Mouse (Mus musculus) left cerebral cortex, adult 9 months (tissue): ENCODE measurements around the gene Piwil1.

Experiments
- DNase-seq, 2 experiments: peaks; one replicate each; pipeline ENCODE4 v3.0.0; 2022; ENCODE audit warnings: low spot score in 2 of 2

Piwil1 gene

DNA sequence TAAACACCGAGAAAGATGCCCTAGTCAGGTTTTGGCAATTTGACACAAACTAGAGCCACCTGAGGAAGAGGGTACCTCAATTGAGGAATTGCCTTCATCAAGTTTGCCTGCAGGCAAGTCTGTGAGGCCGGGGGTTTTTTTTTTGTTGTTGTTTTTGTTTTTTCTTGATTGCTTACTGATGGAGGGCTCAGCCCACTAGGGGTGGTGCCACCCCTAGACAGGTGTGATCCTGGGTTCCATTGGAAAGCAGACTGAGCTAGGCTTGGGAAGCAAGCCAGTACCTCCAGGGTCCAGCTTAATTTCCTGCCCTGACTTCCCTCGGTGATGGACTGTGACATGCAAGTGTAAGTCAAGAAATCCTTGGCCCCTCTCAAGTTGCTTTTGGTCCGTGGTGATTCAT, at the start of gene Piwil1:
TSS of gene Piwil1 (plus strand) at position 301 of the 400 bp plus-strand sequence.
- DNase-seq, result no peak

DNA sequence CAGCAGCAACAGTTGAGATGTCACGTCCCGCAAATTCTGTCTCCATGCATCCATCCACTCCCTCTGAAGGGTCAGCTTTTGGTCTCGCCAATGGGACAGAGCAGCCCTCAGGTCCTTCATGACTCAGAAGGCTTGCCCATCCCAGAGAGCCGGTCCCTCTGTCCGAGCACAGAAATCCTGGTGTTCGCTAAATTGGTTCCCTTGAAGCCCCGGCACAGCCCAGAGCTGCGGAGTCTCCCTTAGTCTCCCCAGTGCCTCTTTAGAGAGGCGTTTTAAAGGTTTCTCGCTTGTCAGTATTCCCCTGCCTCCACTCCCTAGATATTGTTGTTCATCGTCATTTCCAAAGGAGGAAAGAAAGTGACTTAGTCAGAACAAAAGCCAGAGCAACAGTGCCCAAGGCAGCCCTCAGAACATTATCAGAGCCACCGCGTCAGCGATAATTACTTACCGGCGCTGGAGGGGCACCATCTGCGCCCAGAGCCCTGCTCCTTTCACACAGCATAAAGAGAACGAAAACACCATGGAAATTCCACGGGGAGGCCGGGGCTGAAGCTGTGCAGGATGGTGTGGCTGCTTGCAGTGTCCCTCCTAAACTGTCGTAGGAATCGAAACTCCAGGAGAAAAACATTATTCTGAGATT, 45.7 kb upstream of the Piwil1 start:
- DNase-seq, result no peak

DNA sequence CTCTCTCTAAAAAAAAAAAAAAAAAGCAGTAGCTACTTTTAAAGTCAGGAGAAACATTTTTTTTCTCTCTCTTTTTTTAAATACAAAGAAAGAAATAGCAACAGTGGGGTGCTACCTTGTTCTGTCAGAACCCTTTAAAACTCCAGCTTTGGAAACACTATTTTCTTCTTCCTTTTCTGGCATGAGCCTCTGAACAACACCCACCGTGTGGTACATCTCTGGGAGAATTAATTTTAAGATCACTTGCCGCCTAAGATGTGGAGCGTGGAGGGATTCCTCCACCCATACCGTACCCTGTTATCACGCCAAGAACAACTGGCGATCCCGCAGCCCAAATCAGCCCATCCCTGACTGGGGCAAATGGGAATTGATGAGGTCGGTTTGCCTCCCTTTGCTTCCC, 42.2 kb upstream of the Piwil1 start:
- peak; percentile 16 to 28 for DNase-seq

DNA sequence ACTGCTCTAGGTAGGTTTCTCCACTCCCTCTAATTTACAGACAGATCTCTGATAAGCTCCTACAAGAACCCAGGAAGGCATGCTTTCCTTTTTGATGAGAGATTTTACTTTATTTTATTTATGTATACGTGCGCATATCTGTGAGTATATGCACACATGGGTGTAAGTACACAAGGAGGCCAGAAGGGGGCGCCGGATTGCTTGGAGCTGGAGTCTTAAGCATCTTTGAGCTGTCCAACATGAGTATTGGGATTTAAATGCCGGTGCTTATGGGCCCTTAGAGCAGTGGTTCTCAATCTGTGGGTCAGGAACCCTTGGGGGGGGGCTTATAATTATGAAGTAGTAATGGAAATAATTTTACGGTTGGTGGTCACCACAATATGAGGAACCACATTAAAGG, 39.4 kb upstream of the Piwil1 start:
- no peak for DNase-seq

DNA sequence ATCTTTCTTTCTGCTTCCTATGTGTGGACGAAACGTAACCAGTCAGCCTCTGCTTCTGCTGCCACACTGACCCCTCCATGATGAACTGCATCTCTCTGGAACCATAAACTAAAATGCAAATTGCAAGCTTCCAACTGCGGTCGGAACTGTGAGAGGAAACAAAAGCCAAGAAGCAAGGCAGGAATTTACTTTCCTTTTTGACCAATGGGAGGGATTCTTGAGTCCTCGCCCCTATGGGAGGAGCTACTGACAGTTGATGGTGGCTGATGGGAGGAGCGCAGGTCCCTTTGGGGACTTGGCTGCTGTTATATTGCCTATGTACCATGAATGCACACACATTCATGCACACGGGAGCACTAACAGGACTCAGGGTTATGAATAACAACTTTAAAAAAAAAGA, 38.3 kb upstream of the Piwil1 start:
- no peak for DNase-seq

DNA sequence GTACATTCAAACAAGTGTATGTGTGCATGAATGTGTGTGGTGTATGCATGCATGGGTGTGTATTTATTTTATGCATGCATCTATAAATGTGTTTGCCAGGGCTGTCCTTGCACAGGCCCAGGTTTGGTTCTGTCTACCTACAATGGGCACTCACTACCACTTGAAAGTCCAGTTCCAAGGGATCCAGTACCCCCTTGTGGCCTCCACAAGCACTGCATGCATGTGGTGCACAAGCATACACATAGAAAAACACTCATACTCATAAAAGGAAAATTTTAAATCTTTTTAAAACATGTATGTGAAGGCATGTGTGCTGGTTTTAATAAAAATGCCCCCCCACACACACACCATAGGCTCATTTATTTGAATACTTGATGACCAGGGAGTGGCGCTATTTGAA, 37.3 kb upstream of the Piwil1 start:
- DNase-seq, result no peak

DNA sequence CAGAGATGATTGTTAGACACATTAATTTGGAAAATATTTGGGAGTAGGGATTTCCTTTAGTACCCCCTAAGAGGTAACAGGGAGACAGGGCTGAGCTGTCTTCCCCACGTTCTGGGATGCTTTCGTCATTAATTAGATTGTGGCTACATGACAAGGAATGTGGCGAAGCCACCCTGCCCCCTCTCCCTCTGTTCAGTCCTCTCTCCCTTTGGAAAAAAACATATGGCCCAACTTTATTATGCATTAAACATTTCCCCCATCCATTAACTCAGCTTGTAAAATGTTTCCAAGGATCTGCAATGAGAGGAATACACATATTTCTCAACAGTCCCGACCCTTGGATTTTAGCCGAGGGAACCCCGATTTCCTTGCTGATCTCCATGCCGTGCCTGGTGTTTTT, 35.0 kb upstream of the Piwil1 start:
- no peak for DNase-seq

DNA sequence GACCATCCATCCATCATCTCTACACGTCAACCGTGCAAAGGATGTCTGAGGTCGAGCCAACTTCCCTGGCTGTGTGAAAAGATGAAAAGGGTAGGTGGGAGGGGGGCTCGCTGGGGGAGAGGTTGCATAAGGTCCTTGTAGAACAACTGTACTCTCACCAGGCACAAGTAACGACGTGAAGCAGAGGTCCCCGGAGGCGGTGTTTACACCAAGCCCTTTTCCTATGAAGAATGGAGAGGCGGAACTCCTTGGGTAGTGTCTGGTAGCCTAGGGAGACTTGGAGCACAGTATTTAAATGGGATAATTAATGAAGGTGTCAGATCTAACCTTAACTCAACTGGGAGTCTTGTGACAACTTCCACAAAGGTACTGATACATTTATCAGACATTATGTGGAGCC, 28.2 kb upstream of the Piwil1 start:
- DNase-seq, result no peak

DNA sequence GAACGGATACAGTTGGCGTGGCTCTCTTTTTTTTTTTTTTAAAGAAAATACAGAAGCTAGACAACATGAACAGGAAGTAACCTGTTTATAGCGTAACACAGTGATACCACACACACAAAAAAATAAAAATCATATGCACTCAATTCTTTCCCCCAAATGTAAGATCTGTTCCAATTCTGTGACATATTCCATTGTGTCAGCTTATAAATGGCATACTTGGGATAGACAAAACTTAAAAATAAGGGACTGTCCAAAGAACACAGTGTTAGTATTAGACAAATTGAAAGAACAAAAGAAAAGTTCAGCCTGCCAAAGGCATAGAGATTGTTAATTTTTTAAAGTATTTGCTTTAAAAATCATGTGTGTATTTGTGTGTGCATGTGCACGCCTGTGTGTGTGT, 25.0 kb upstream of the Piwil1 start:
- no peak for DNase-seq

DNA sequence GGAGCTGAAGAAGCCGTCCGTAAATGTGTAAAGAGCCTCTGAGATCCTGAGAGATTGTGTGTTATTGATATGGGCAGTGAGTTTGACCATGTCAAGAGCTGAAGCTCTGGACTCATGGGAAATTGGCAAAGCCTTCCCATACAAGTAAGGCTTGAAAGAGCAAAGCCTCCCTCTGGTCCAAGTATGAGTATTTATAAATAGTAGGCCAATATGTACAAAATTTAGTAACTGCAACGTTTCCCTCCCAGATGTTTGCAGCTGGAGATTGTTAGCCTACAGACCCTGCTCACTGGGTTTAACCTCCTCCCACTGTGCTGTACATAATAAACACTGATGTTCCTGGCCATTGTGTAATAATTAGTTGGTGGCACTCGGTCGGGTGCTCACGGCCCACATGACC, 24.5 kb upstream of the Piwil1 start:
- no peak for DNase-seq

DNA sequence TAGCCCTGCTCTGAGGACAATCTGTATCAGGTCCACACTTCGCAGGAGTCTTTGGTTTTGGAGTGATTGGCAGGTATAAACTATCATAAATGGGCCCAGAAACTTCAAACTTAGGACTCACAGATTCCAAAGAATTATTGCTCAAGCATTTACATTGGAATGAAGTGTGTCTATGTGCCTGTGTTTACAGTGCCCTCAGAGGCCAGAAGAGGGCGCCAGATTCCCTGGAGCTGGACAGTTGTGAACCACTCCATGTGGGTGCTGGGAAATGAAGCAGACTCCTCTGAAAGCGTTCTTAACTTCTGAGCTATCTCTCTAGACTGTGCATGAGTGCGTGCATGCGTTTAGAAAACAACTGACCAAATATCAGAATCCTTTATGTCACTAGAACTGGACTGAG, 20.9 kb upstream of the Piwil1 start:
- no peak for DNase-seq

DNA sequence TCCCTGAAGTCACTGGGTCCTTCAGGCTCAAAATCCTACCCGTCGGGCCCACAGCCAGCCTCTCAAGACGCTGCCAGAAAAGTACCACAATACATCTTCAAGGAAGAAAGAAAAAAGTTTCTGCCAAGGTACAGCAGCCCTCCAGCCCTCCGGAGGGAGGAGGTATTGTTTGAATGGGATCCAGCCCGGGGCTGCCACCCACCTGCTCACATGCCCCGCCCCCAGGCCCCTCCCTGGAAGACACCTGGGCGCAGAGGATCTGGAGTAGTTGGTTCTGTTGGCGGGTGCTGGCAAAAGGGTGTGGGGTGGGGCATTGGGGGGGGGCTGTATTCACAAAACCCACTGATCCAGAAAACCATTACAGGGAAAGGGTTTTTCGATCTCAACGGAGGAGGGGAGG, 18.1 kb upstream of the Piwil1 start:
- DNase-seq, result no peak

DNA sequence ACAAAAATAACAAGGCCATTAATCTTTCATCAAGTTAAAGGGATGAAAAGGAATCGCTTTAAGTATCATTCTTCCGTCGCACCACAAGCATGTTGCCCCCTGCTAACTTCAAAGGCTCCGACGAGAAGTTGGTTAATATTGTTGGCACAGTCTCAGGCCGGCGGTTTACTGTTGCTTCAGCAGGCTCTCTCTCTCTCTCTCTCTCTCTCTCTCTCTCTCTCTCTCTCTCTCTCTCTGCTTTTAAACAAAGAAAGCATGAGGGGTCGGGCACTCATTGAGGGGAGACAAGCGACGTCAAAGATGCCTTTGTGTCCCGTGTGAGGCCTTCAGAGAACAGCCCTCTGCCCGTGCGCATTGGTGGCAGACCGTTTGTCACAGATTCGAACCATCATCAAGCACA, 17.7 kb upstream of the Piwil1 start:
- no peak for DNase-seq

DNA sequence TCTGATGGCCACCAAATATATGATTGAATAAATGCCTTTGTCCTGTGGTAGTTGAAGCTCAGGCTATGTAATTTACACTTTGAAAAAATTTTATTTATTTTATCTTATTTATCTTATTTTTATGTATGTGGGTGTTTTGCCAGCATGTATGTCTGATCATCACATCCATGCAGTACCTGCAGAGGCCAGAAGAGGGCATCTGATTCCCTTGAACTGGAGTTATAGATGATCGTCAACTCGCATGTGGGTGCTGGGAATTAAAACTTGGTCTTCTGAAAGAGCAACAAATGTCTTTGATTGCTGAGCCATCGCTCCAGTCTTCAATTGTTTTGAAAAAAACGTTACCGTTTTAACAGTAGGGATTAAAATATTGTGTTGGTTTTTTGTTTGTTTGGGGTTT, 15.2 kb upstream of the Piwil1 start:
- no peak for DNase-seq

DNA sequence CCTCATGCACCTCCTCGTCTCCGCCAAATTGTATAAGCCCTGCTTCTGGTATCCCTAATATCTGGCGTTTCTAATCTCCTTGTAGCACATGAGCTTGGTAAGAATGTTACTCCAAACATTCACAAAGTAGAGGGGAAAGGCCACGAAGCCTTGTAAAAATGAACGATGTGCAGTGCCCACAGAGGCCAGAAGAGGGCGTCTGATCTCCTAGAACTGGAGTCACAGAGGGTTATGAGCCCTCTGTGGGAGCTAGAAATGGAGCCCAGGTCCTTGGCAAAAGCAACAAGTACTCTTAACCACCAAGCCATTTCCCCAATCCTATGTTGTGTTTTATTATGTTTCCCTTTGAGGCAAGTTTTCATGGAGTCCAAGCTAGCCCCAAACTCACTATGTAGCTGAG, 8.2 kb upstream of the Piwil1 start:
- DNase-seq, result no peak

DNA sequence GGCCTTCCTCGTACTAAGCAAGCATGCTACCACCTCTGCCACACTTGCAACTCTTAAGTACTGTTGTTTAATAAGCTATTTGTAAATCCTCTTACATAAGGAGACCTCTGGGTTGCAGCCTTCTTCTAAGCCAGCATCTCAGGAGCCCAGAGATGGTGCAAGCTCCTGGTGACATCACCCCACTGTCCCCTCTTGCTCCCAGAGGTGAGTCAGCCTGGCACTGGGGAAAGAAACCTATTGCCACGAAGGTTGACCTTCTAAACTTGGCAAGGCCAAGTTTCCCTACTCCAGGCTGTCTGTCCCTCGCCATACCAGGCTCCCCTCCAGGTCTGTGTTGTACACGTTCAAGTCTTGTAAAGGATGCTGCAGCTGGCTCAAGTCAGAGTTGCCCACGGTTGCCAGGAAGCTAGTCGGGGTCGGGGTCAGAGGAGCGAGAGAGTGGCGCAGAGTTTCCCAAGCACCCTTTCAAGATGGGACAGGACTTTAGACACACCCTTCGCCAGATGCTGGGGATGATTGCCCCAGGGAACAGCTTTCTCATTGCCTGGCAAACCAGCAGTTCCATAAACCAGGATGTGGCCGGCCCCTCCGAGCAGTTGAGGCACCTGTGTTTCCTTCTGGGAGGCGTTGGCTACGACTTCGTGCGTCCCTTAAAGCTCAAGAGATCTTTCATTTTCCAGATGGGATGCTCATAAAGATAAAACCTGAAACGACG, 7.6 kb upstream of the Piwil1 start:
- DNase-seq, result no peak

DNA sequence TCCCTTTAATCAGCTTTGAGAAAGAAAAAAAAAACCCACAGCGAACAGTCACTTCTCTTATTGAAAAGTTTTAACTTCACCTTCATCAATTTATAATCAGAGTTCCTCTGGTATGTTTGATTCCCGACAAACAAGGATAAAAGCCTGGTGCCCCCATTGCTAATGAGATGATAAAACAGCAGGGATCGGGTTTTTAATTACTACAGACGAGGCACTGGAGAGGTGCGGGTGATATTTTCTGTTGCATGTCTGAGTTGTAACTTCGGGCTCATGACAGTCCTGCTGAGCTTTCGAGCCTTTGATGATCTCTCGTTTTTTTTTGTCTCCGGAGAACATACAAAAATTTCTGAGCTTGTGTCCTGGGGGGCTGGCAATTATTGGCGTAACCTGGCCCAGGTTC, 5.5 kb upstream of the Piwil1 start:
- DNase-seq, result no peak

DNA sequence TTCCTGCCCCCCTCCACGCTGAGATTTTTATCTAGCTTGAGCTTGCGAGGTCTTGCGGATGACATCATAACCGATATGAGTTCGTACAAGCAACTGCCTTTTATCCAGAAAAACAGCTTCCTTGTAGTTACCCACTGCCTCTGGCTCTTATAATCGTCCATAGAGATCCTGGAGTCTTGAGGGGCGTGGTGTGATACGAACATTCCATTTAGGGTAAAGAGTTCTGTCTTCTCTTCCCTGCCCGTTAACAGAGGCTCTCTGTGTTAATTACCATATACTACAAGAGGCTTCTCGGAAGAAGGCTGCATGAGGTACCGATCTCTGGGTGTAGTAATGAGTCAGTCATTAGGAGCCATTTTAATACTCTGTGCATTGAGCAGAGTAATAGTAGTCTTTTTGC, 1.6 kb upstream of the Piwil1 start:
- DNase-seq, result no peak

DNA sequence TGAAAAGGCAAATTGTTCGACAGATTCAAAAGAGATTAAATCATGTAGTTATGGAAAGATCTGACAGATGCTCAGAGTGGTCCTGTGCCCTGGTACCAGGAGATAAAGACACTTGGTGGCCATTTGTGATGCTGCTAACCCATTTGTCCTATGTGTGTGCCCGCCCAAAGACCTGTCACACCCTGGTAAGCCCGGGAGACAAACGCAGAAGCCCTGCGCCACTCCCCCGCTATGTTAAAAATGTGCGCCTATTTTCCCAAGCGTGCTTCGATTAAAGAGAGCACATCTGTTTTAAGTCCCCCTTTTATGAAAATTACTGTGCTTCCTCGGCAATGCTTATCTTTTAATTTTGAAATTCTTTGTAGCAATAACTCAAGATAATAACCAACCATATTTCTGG, 1.4 kb downstream of the Piwil1 start:
- no peak for DNase-seq

DNA sequence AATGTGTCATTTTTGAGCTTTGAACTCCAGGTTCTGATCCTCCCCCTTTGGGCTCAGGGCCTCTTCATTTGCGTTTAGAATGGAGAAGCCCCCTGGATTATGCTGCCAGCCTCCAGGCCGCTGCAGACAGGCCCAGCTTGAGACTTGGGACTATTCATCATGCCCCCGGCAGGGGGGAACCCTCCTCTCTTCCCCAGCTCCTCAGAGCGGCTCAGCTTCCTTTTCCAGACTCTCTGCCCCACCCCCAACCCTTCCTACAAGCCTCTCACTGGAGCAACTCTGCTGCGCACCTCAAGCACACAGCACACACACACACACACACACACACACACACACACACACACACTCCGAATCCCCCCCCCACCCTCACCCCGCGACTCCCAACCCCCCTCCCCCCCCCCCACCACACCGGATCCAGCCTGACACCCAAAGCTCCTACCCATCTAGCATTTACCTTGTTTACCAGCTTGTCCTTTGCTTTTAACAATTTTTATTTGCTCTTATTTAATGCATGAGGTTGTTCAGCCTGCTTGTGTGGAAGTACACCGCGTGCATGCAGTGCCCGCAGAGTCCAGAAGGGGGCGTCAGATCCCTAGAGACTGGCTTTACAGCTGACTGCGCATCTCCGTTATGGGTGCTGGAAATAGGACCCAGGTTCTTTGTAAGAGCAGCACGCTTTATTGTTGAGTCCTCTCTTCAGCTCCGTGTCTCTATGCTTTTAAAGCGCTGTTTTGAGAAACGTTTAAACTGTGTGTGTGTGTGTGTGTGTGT, 2.0 kb downstream of the Piwil1 start:
- DNase-seq, result no peak

DNA sequence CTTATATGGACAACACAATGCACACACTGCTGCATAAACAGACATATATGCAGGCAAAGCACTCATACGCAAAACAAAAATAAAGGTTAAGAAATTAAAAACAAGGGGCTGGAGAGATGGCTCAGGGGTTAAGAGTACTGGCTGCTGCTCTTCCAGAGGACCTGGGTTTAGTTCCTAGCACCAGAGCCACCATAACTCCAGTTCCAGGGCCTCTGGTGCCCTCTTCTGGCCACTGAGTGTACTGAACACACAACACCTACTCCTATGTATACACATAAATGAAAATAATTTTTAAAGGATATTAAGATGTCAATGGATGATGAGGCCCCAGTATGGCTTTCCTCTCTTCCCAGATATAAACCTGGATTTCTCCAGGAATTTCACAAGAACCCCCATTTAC, 4.1 kb downstream of the Piwil1 start:
- DNase-seq, result no peak

DNA sequence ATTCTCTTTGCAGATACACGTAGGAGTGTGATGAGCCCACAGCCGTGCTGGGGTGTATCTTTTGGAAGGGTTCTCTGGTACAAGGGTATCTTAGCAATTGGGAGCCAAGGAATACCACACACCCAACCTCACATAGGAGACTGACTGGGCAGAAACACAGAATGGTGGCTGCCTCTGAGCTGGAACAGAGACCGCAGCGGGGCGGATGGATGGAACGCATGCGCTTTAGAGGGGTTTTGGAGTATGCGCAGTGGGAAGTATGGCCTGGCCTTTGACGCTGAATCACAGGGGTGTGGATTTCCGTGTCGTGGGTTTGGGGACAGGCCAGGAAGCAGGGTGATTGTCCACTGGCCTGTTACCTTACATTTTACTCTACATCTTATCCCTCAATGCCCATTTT, 4.9 kb downstream of the Piwil1 start:
- no peak for DNase-seq

DNA sequence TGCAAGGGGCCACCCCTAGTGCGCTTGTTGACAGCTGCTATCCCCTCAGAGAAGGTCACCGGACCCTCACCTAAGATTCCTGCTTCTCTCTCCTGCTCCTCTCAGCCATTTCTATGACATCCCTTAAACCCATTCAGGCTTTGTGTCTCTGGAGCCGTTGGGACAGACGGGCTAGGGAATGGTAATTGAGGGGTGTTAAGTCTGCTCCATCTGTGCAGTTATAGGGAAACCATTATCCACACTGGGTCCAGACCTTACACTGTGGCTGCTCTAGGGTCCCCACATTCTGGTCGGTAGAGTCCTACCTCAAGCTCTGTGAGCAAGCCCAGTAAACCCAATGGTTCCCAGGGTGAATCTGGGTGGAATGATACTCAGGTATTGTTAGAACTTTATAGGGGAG, 6.6 kb downstream of the Piwil1 start:
- no peak for DNase-seq
